Mouse (Mus musculus): ENCODE data around the gene Mpv17. TPM values are rescaled to one million over a fixed set of nuclear protein-coding genes. Genes with fewer than 3 reads are reported as not detected.

Gene Mpv17
- polyA plus RNA-seq, 1 experiment from 2014 or later = 47.2 TPM

- Histone ChIP-seq H3K27me3 (0 out of 2 replicates have a peak, but pooled peaks cover 5% of the 10 kb centered on the region), H3K9me3 (no peaks in the 10 kb centered on the region), H3K27ac (no peak overlapping the region), H3K36me3 (replicated peaks) (no peaks in the 10 kb centered on the region), H3K4me1 (0 out of 2 replicates have a peak, but pooled peaks cover 3% of the 10 kb centered on the region), H3K9ac (no peak overlapping the region), H3K4me2 (no peak overlapping the region), H3K4me3 (replicated peaks) (no peak overlapping the region)
- WGBS = 46% methylated on average over 2 of the region's 2 CpGs
- ATAC-seq (ENCODE audit: low FRiP score) = no peak
Measured at GRCm38 (mm10) chr5:31123481-31123880, 30.6 kb downstream of the Mpv17 start.

GRCm38 (mm10) chr5:31121111-31121510, 32.9 kb downstream of the Mpv17 start:
- no peak overlapping the region for H3K9ac ChIP-seq
- 0 out of 2 replicates have a peak, but pooled peaks cover 3% of the 10 kb centered on the region for H3K4me1 ChIP-seq
- no peak overlapping the region for H3K4me2 ChIP-seq
- H3K4me3 ChIP-seq (replicated peaks) = no peak overlapping the region
- H3K9me3 ChIP-seq = no peaks in the 10 kb centered on the region
- H3K27ac ChIP-seq = no peak overlapping the region
- no peak for ATAC-seq (ENCODE audit: low FRiP score)
- H3K36me3 ChIP-seq (replicated peaks) = no peaks in the 10 kb centered on the region
- 90% methylated on average over 8 of the region's 8 CpGs for WGBS
- H3K27me3 ChIP-seq = peaks cover 15% of the 10 kb centered on the region

GRCm38 (mm10) chr5:31116912-31117311, 37.1 kb downstream of the Mpv17 start:
- 28% methylated on average over 10 of the region's 10 CpGs for WGBS
- H3K4me2 ChIP-seq = no peak overlapping the region
- H3K9ac ChIP-seq = no peak overlapping the region
- no peaks in the 10 kb centered on the region for H3K4me1 ChIP-seq
- H3K4me3 ChIP-seq (replicated peaks) = no peak overlapping the region
- H3K9me3 ChIP-seq = no peaks in the 10 kb centered on the region
- H3K27me3 ChIP-seq = peaks cover 15% of the 10 kb centered on the region
- no peak for ATAC-seq (ENCODE audit: low FRiP score)
- no peaks in the 10 kb centered on the region for H3K36me3 ChIP-seq (replicated peaks)
- no peak overlapping the region for H3K27ac ChIP-seq

GRCm38 (mm10) chr5:31116354-31116753, 37.7 kb downstream of the Mpv17 start, which contains the start of gene Trim54:
Gene Trim54 (plus strand): TSS chr5:31116712.
- Histone ChIP-seq H3K27me3 (peaks cover 15% of the 10 kb centered on the region), H3K27ac (no peak within 1 kb of the TSS), H3K4me1 (no peaks in the 10 kb centered on the region), H3K4me2 (no peak within 1 kb of the TSS), H3K36me3 (replicated peaks) (no peaks in the 10 kb centered on the region), H3K4me3 (replicated peaks) (no peak within 1 kb of the TSS), H3K9me3 (no peaks in the 10 kb centered on the region), H3K9ac (no peak within 1 kb of the TSS)
- no peak for ATAC-seq (ENCODE audit: low FRiP score)
- WGBS = 46% methylated on average over 3 of the region's 3 CpGs

GRCm38 (mm10) chr5:31110781-31111180, 43.3 kb downstream of the Mpv17 start:
- Histone ChIP-seq H3K9ac (no peak overlapping the region), H3K4me2 (no peak overlapping the region), H3K4me3 (replicated peaks) (no peak overlapping the region), H3K36me3 (replicated peaks) (no peaks in the 10 kb centered on the region), H3K27me3 (peaks cover 8% of the 10 kb centered on the region; the same call in 1 of the 2 replicates), H3K9me3 (no peaks in the 10 kb centered on the region), H3K4me1 (no peaks in the 10 kb centered on the region), H3K27ac (no peak overlapping the region)
- no peak for ATAC-seq (ENCODE audit: low FRiP score)
- WGBS = 40% methylated on average over 7 of the region's 7 CpGs

- ATAC-seq (ENCODE audit: low FRiP score) = no peak
- WGBS = 92% methylated on average over 18 of the region's 18 CpGs
- H3K9ac ChIP-seq = no peak within 1 kb of the TSS
- no peaks in the 10 kb centered on the region for H3K4me1 ChIP-seq
- no peak within 1 kb of the TSS for H3K4me3 ChIP-seq (replicated peaks)
- no peaks in the 10 kb centered on the region for H3K36me3 ChIP-seq (replicated peaks)
- H3K9me3 ChIP-seq = no peaks in the 10 kb centered on the region
- no peak within 1 kb of the TSS for H3K4me2 ChIP-seq
- no peak within 1 kb of the TSS for H3K27ac ChIP-seq
- peaks cover 8% of the 10 kb centered on the region; the same call in 1 of the 2 replicates for H3K27me3 ChIP-seq
Measured at GRCm38 (mm10) chr5:31108000-31108490, 46.0 kb downstream of the Mpv17 start, which contains the start of gene Slc30a3. Gene Slc30a3 (minus strand): TSS chr5:31108237.

- Histone ChIP-seq H3K4me1 (no peaks in the 10 kb centered on the region), H3K27ac (no peak within 1 kb of the TSS), H3K9ac (no peak within 1 kb of the TSS), H3K9me3 (no peaks in the 10 kb centered on the region), H3K4me3 (replicated peaks) (no peak within 1 kb of the TSS), H3K27me3 (0 out of 2 replicates have a peak, but pooled peaks cover 8% of the 10 kb centered on the region), H3K4me2 (no peak within 1 kb of the TSS), H3K36me3 (replicated peaks) (no peaks in the 10 kb centered on the region)
- 89% methylated on average over 9 of the region's 9 CpGs for WGBS
- no peak for ATAC-seq (ENCODE audit: low FRiP score)
Measured at GRCm38 (mm10) chr5:31105814-31106335, 48.2 kb downstream of the Mpv17 start, which contains the start of gene Dnajc5g. Gene Dnajc5g (plus strand): TSS chr5:31106285.

- no peak overlapping the region for H3K27ac ChIP-seq
- no peaks in the 10 kb centered on the region for H3K36me3 ChIP-seq (replicated peaks)
- ATAC-seq (ENCODE audit: low FRiP score) = no peak
- H3K9ac ChIP-seq = no peak overlapping the region
- peak overlapping the region; percentile 27; the same call in 1 of the 2 replicates for H3K4me3 ChIP-seq (replicated peaks)
- WGBS = 23% methylated on average over 11 of the region's 11 CpGs
- H3K9me3 ChIP-seq = no peaks in the 10 kb centered on the region
- H3K4me1 ChIP-seq = peaks cover 35% of the 10 kb centered on the region
- H3K4me2 ChIP-seq = no peak overlapping the region
- peaks cover 82% of the 10 kb centered on the region for H3K27me3 ChIP-seq
Measured at GRCm38 (mm10) chr5:31095711-31096480, 58.2 kb downstream of the Mpv17 start.

- Histone ChIP-seq H3K27me3 (peaks cover 88% of the 10 kb centered on the region), H3K4me3 (replicated peaks) (peak overlapping the region; percentile 27), H3K9ac (peak overlapping the region; percentile 9; the same call in 1 of the 2 replicates), H3K4me1 (peaks cover 35% of the 10 kb centered on the region), H3K36me3 (replicated peaks) (no peaks in the 10 kb centered on the region), H3K27ac (no peak overlapping the region), H3K4me2 (peak overlapping the region; percentile 61), H3K9me3 (no peaks in the 10 kb centered on the region)
- under 1% methylated on average over 59 of the region's 59 CpGs for WGBS
- peak; percentile 22; the same call in 1 of the 2 replicates for ATAC-seq (ENCODE audit: low FRiP score)
Measured at GRCm38 (mm10) chr5:31094799-31095691, 59.0 kb downstream of the Mpv17 start.

GRCm38 (mm10) chr5:31094100-31094798, 59.8 kb downstream of the Mpv17 start:
- Histone ChIP-seq H3K27ac (no peak overlapping the region), H3K9me3 (no peaks in the 10 kb centered on the region), H3K27me3 (peaks cover 96% of the 10 kb centered on the region), H3K4me3 (replicated peaks) (peak overlapping the region; percentile 44; the same call in 1 of the 2 replicates), H3K36me3 (replicated peaks) (no peaks in the 10 kb centered on the region), H3K4me1 (peaks cover 35% of the 10 kb centered on the region), H3K9ac (no peak overlapping the region), H3K4me2 (peak overlapping the region; percentile 61)
- 2% methylated on average over 29 of the region's 29 CpGs for WGBS
- no peak for ATAC-seq (ENCODE audit: low FRiP score)
